Mouse (Mus musculus) lung, embryonic 15.5 days (tissue): ENCODE measurements around the gene Olfr906. TPM values are rescaled to one million over a fixed set of nuclear protein-coding genes. Genes with fewer than 3 reads are reported as not detected.

ENCODE experiments used
- ATAC-seq: fragments of 200-750 bp; cut with Nextera tagmentation; 2 replicates; pipeline ENCODE4 v1.8.0; 2017; ENCODE audit warnings: moderate number of reproducible peaks, borderline replicate concordance; ENCODE audit not compliant: low FRiP score, low TSS enrichment; ENCODE audit errors: extremely low read depth
- H3K27ac ChIP-seq: fragments of 300-500 bp; sonication (generic); 2 replicates; pipeline ENCODE4 v1.5.1; 2015; ENCODE audit warnings: moderate library complexity, mild to moderate bottlenecking, inconsistent platforms
- H3K27me3 ChIP-seq: fragments of 300-500 bp; sonication (generic); 2 replicates; pipeline ENCODE4 v1.6.1; 2015; ENCODE audit warnings: inconsistent platforms
- H3K36me3 ChIP-seq: fragments of 300-500 bp; sonication (generic); 2 replicates; pipeline ENCODE4 v1.6.1; 2015; ENCODE audit warnings: inconsistent platforms
- H3K4me1 ChIP-seq: fragments of 300-500 bp; sonication (generic); 2 replicates; pipeline ENCODE4 v1.6.1; 2015; ENCODE audit warnings: inconsistent platforms
- H3K4me2 ChIP-seq: fragments of 300-500 bp; sonication (generic); 2 replicates; pipeline ENCODE4 v1.6.1; 2015; ENCODE audit warnings: inconsistent platforms, mild to moderate bottlenecking, moderate library complexity
- H3K4me3 ChIP-seq: fragments of 300-500 bp; sonication (generic); 2 replicates; pipeline ENCODE4 v1.5.1; 2015; ENCODE audit warnings: mild to moderate bottlenecking, inconsistent platforms
- H3K9ac ChIP-seq: fragments of 300-500 bp; sonication (generic); 2 replicates; pipeline ENCODE4 v1.6.1; 2015; ENCODE audit warnings: inconsistent platforms
- H3K9me3 ChIP-seq: fragments of 300-500 bp; sonication (generic); 2 replicates; pipeline ENCODE4 v1.6.1; 2016; ENCODE audit warnings: inconsistent platforms
- WGBS: fragments of 180-500 bp; shearing (Covaris S2); methylation state at CpG from one replicate; pipeline ENCODE4 v1.1.7; 2015; 5-methylcytosine and 5-hydroxymethylcytosine counted together
- polyA plus RNA-seq: library from polyadenylated mRNA; unstranded; fragments of >200 nt; fragmentation: Nextera tagmentation; extraction: Ambion mirVana; gene quantifications from 2 replicates; pipeline ENCODE4 v1.2.1, GENCODE M21; 2015

The Olfr906 gene
- not detected in 2 replicates for polyA plus RNA-seq

- H3K4me3 ChIP-seq = no peak within 1 kb of the TSS
- WGBS = 71% methylated on average over 3 of the region's 3 CpGs
- ATAC-seq = no peak
- H3K27ac ChIP-seq = no peak within 1 kb of the TSS
- no peak within 1 kb of the TSS for H3K4me2 ChIP-seq
- no peaks in the 10 kb centered on the region for H3K9me3 ChIP-seq
- H3K9ac ChIP-seq = no peak within 1 kb of the TSS
- H3K36me3 ChIP-seq = no peaks in the 10 kb centered on the region
- H3K4me1 ChIP-seq = no peaks in the 10 kb centered on the region
- H3K27me3 ChIP-seq = no peaks in the 10 kb centered on the region
These were observed at the start of gene Olfr906 for GRCm38 (mm10) chr9:38486785-38487184. Olfr906 (plus strand) TSS chr9:38487085.

- no peak for ATAC-seq
- Histone ChIP-seq H3K9ac (no peak within 1 kb of the TSS), H3K27me3 (no peaks in the 10 kb centered on the region), H3K4me2 (no peak within 1 kb of the TSS), H3K9me3 (no peaks in the 10 kb centered on the region), H3K27ac (no peak within 1 kb of the TSS), H3K4me3 (no peak within 1 kb of the TSS), H3K4me1 (no peaks in the 10 kb centered on the region), H3K36me3 (no peaks in the 10 kb centered on the region)
- WGBS = 81% methylated on average over 5 of the region's 5 CpGs
These were observed 39.5 kb upstream of the Olfr906 start, which contains the start of gene Olfr902 for GRCm38 (mm10) chr9:38447352-38447751. Olfr902 (plus strand) TSS chr9:38447652.

- Histone ChIP-seq H3K4me1 (no peaks in the 10 kb centered on the region), H3K27ac (no peak within 1 kb of the TSS), H3K27me3 (no peaks in the 10 kb centered on the region), H3K9me3 (no peaks in the 10 kb centered on the region), H3K4me2 (no peak within 1 kb of the TSS), H3K36me3 (no peaks in the 10 kb centered on the region), H3K4me3 (no peak within 1 kb of the TSS), H3K9ac (no peak within 1 kb of the TSS)
- no peak for ATAC-seq
These were observed 24.0 kb upstream of the Olfr906 start, which contains the start of gene Olfr904 for GRCm38 (mm10) chr9:38462844-38463243. Olfr904 (plus strand) TSS chr9:38463144.

- no peak within 1 kb of the TSS for H3K4me2 ChIP-seq
- H3K4me3 ChIP-seq = no peak within 1 kb of the TSS
- H3K27ac ChIP-seq = no peak within 1 kb of the TSS
- no peak within 1 kb of the TSS for H3K9ac ChIP-seq
- ATAC-seq = no peak
- H3K27me3 ChIP-seq = no peaks in the 10 kb centered on the region
- no peaks in the 10 kb centered on the region for H3K36me3 ChIP-seq
- H3K9me3 ChIP-seq = no peaks in the 10 kb centered on the region
- H3K4me1 ChIP-seq = no peaks in the 10 kb centered on the region
These were observed 16.1 kb upstream of the Olfr906 start, which contains the start of gene Olfr905 for GRCm38 (mm10) chr9:38470807-38471206. Olfr905 (plus strand) TSS chr9:38471107.

- WGBS = 79% methylated on average over 2 of the region's 2 CpGs
- H3K4me3 ChIP-seq = no peak within 1 kb of the TSS
These were observed 8.6 kb downstream of the Olfr906 start, which contains the start of gene Olfr907 for GRCm38 (mm10) chr9:38495501-38495900. Olfr907 (plus strand) TSS chr9:38495801.

GRCm38 (mm10) chr9:38512353-38512752 is 25.5 kb downstream of the Olfr906 start:
- H3K4me1 ChIP-seq = no peaks in the 10 kb centered on the region
- ATAC-seq = no peak
- H3K9me3 ChIP-seq = no peaks in the 10 kb centered on the region
- no peak overlapping the region for H3K27ac ChIP-seq
- 40% methylated on average over 2 of the region's 2 CpGs for WGBS
- H3K4me3 ChIP-seq = no peak overlapping the region
- no peak overlapping the region for H3K4me2 ChIP-seq
- H3K36me3 ChIP-seq = no peaks in the 10 kb centered on the region
- H3K9ac ChIP-seq = no peak overlapping the region
- H3K27me3 ChIP-seq = no peaks in the 10 kb centered on the region

More at GRCm38 (mm10) chr9:38495501-38495900, 8.6 kb downstream of the Olfr906 start, which contains the start of gene Olfr907:
- no peak for ATAC-seq
- H3K27me3 ChIP-seq = no peaks in the 10 kb centered on the region
- no peaks in the 10 kb centered on the region for H3K9me3 ChIP-seq
- H3K4me1 ChIP-seq = no peaks in the 10 kb centered on the region
- no peak within 1 kb of the TSS for H3K9ac ChIP-seq
- no peaks in the 10 kb centered on the region for H3K36me3 ChIP-seq
- H3K27ac ChIP-seq = no peak within 1 kb of the TSS
- no peak within 1 kb of the TSS for H3K4me2 ChIP-seq

- no peaks in the 10 kb centered on the region for H3K36me3 ChIP-seq
- H3K4me2 ChIP-seq = no peak within 1 kb of the TSS
- no peak within 1 kb of the TSS for H3K9ac ChIP-seq
- no peaks in the 10 kb centered on the region for H3K27me3 ChIP-seq
- WGBS = 71% methylated on average over 1 of the region's 1 CpGs
- H3K27ac ChIP-seq = no peak within 1 kb of the TSS
- no peaks in the 10 kb centered on the region for H3K9me3 ChIP-seq
- no peak within 1 kb of the TSS for H3K4me3 ChIP-seq
- no peak for ATAC-seq
- H3K4me1 ChIP-seq = no peaks in the 10 kb centered on the region
These were observed 34.4 kb downstream of the Olfr906 start, which contains the start of gene Olfr911-ps1 for GRCm38 (mm10) chr9:38521280-38521679. Olfr911-ps1 (plus strand) TSS chr9:38521580.

GRCm38 (mm10) chr9:38537549-38537948 is 50.7 kb downstream of the Olfr906 start, which contains the start of gene Olfr910:
Olfr910 (plus strand) TSS chr9:38537849.
- Histone ChIP-seq H3K4me2 (no peak within 1 kb of the TSS), H3K4me3 (no peak within 1 kb of the TSS), H3K36me3 (no peaks in the 10 kb centered on the region), H3K27ac (no peak within 1 kb of the TSS), H3K4me1 (no peaks in the 10 kb centered on the region), H3K27me3 (no peaks in the 10 kb centered on the region), H3K9ac (no peak within 1 kb of the TSS), H3K9me3 (no peaks in the 10 kb centered on the region)
- WGBS = 88% methylated on average over 2 of the region's 2 CpGs
- ATAC-seq = no peak

Other genes with a start within 250 kb of the Olfr906 start
- not detected in 2 replicates for gene Olfr143, start 234.3 kb upstream of the Olfr906 start, polyA plus RNA-seq
- gene Olfr895, start 219.2 kb upstream of the Olfr906 start, polyA plus RNA-seq = not detected in 2 replicates
- not detected in 2 replicates for gene Olfr896-ps1, start 196.0 kb upstream of the Olfr906 start, polyA plus RNA-seq
- not detected in 2 replicates for gene Olfr25, start 158.0 kb upstream of the Olfr906 start, polyA plus RNA-seq
- not detected in 2 replicates for gene Olfr898, start 138.7 kb upstream of the Olfr906 start, polyA plus RNA-seq
- not detected in 2 replicates for gene Olfr250, start 120.2 kb upstream of the Olfr906 start, polyA plus RNA-seq
- gene Olfr251, start 110.0 kb upstream of the Olfr906 start, polyA plus RNA-seq = not detected in 2 replicates
- gene Olfr147, start 85.4 kb upstream of the Olfr906 start, polyA plus RNA-seq = not detected in 2 replicates
- not detected in 2 replicates for gene Olfr901, start 57.6 kb upstream of the Olfr906 start, polyA plus RNA-seq
- not detected in 2 replicates for gene Olfr902, start 39.4 kb upstream of the Olfr906 start, polyA plus RNA-seq
- not detected in 2 replicates for gene Olfr904, start 23.9 kb upstream of the Olfr906 start, polyA plus RNA-seq
- not detected in 2 replicates for gene Olfr905, start 16.0 kb upstream of the Olfr906 start, polyA plus RNA-seq
- gene Olfr907, start 8.7 kb downstream of the Olfr906 start, polyA plus RNA-seq = not detected in 2 replicates
- gene Olfr911-ps1, start 34.5 kb downstream of the Olfr906 start, polyA plus RNA-seq = not detected in 2 replicates
- not detected in 2 replicates for gene Olfr910, start 50.8 kb downstream of the Olfr906 start, polyA plus RNA-seq
- not detected in 2 replicates for gene Olfr912, start 93.1 kb downstream of the Olfr906 start, polyA plus RNA-seq
- gene Olfr913, start 105.7 kb downstream of the Olfr906 start, polyA plus RNA-seq = not detected in 2 replicates
- not detected in 2 replicates for gene Olfr914, start 118.0 kb downstream of the Olfr906 start, polyA plus RNA-seq
- not detected in 2 replicates for gene Olfr916, start 172.8 kb downstream of the Olfr906 start, polyA plus RNA-seq
- not detected in 2 replicates for gene Olfr917, start 178.8 kb downstream of the Olfr906 start, polyA plus RNA-seq
- not detected in 2 replicates for gene Olfr918, start 187.5 kb downstream of the Olfr906 start, polyA plus RNA-seq
- not detected in 2 replicates for gene Olfr919, start 216.6 kb downstream of the Olfr906 start, polyA plus RNA-seq
- 16.3 and 20.7 TPM in 2 replicates for gene Vwa5a, start 231.2 kb downstream of the Olfr906 start, polyA plus RNA-seq